Mouse (Mus musculus) midbrain, embryonic 13.5 days (tissue): ENCODE measurements around the gene Loxl3. TPM values are rescaled to one million over a fixed set of nuclear protein-coding genes. Genes with fewer than 3 reads are reported as not detected.

Experiments used
- ATAC-seq: fragments of 200-750 bp; cut with Nextera tagmentation; 2 replicates; pipeline ENCODE4 v1.8.0; 2017; ENCODE audit warnings: mild to moderate bottlenecking, moderate TSS enrichment, moderate library complexity
- H3K27ac ChIP-seq: fragments of 300-500 bp; sonication (generic); 2 replicates; pipeline ENCODE4 v1.5.1; 2015; ENCODE audit warnings: inconsistent platforms, mild to moderate bottlenecking, moderate library complexity
- H3K27me3 ChIP-seq: fragments of 300-500 bp; sonication (generic); 2 replicates; pipeline ENCODE4 v1.6.1; 2015; ENCODE audit warnings: mild to moderate bottlenecking, inconsistent platforms
- H3K36me3 ChIP-seq: fragments of 300-500 bp; sonication (generic); 2 replicates; pipeline ENCODE4 v1.6.1; 2015; ENCODE audit warnings: mild to moderate bottlenecking, inconsistent platforms
- H3K4me1 ChIP-seq: fragments of 300-500 bp; sonication (generic); replicated peaks from 2 replicates; pipeline ENCODE4 v1.6.1; 2015; ENCODE audit warnings: inconsistent platforms
- H3K4me2 ChIP-seq: fragments of 300-500 bp; sonication (generic); replicated peaks from 2 replicates; pipeline ENCODE4 v1.6.1; 2015; ENCODE audit warnings: moderate library complexity, mild to moderate bottlenecking, inconsistent platforms
- H3K4me3 ChIP-seq: fragments of 300-500 bp; sonication (generic); replicated peaks from 2 replicates; pipeline ENCODE4 v1.5.1; 2015; ENCODE audit warnings: mild to moderate bottlenecking, inconsistent platforms
- H3K9ac ChIP-seq: fragments of 300-500 bp; sonication (generic); replicated peaks from 2 replicates; pipeline ENCODE4 v1.6.1; 2015; ENCODE audit warnings: mild to moderate bottlenecking, inconsistent platforms
- H3K9me3 ChIP-seq: fragments of 300-500 bp; sonication (generic); 2 replicates; pipeline ENCODE4 v1.6.1; 2016; ENCODE audit warnings: mild to moderate bottlenecking, inconsistent platforms
- WGBS: fragments of 180-500 bp; shearing (Covaris S2); methylation state at CpG from one replicate; pipeline ENCODE4 v1.1.7; 2015; 5-methylcytosine and 5-hydroxymethylcytosine counted together
- microRNA counts: library from miRNA; unstranded; fragments of <30 nt; microRNA quantifications from one replicate; lab custom pipeline; 2016
- microRNA-seq: library from miRNA; unstranded; fragments of <30 nt; microRNA quantifications from one replicate; pipeline ENCODE4, GENCODE M21; 2016
- polyA plus RNA-seq: library from polyadenylated mRNA; unstranded; fragments of >200 nt; fragmentation: Nextera tagmentation; extraction: Ambion mirVana; gene quantifications from 2 replicates; pipeline ENCODE4 v1.2.1, GENCODE M21; 2015

Loxl3 gene
- polyA plus RNA-seq, 1 experiment from 2014 or later: 6.2 TPM

GRCm38 (mm10) chr6:83101316-83101687 is 67.3 kb downstream of the Loxl3 start, which contains the start of the genes Ccdc142 and Gm42688:
Gene Ccdc142 (plus strand): TSS chr6:83101601.
Gene Gm42688 (plus strand): TSS chr6:83101617.
- peak within 1 kb of the TSS; percentile 81 for H3K9ac ChIP-seq
- peak within 1 kb of the TSS; percentile 87 for H3K27ac ChIP-seq
- peaks cover 20% of the 10 kb centered on the region for H3K4me1 ChIP-seq
- peak within 1 kb of the TSS; percentile 94 for H3K4me2 ChIP-seq
- WGBS: under 1% methylated on average over 25 of the region's 25 CpGs
- peaks cover 16% of the 10 kb centered on the region for H3K27me3 ChIP-seq
- 0 out of 2 replicates have a peak, but pooled peaks cover 9% of the 10 kb centered on the region for H3K36me3 ChIP-seq
- H3K4me3 ChIP-seq: peak within 1 kb of the TSS; percentile 73
- ATAC-seq: peak; percentile 83
- no peaks in the 10 kb centered on the region for H3K9me3 ChIP-seq

- H3K9ac ChIP-seq: peak overlapping the region; percentile 81
- H3K36me3 ChIP-seq: peaks cover 14% of the 10 kb centered on the region; the same call in 1 of the 2 replicates
- H3K4me2 ChIP-seq: peak overlapping the region; percentile 94
- no peaks in the 10 kb centered on the region for H3K9me3 ChIP-seq
- peaks cover 20% of the 10 kb centered on the region for H3K4me1 ChIP-seq
- peak overlapping the region; percentile 87 for H3K27ac ChIP-seq
- H3K4me3 ChIP-seq: peak overlapping the region; percentile 73
- WGBS: under 1% methylated on average over 68 of the region's 74 CpGs
- H3K27me3 ChIP-seq: peaks cover 16% of the 10 kb centered on the region
- ATAC-seq: peak; percentile 80
These were observed 67.9 kb downstream of the Loxl3 start for GRCm38 (mm10) chr6:83101688-83102556.

MicroRNAs within 50 kb of the gene (microRNA counts, 519-probe panel; counts per million panel counts)
- microRNA mmu-miR-3470a+mmu-miR-3470b (lab: Ali Mortazavi, UCI): 110 counts per million, percentile 56 among the panel's probes with 10 or more counts

Small RNAs within 50 kb of the gene (microRNA-seq; reads per million reads assigned to microRNA genes)
- gene Mir3470a (not detected), gene Mir7040 (not detected)

Other genes starting within 250 kb of the Loxl3 start
- 11.0 and 11.6 TPM in 2 replicates for gene Sema4f, start 94.4 kb upstream of the Loxl3 start, polyA plus RNA-seq
- gene M1ap, start 87.3 kb upstream of the Loxl3 start, polyA plus RNA-seq: not detected in 2 replicates
- gene Dok1, start 702 bp upstream of the Loxl3 start, polyA plus RNA-seq: 3.1 and 4.1 TPM in 2 replicates
- gene Aup1, start 20.3 kb downstream of the Loxl3 start, polyA plus RNA-seq: 160 and 165 TPM in 2 replicates
- 62.4 and 65.3 TPM in 2 replicates for gene Htra2, start 21.1 kb downstream of the Loxl3 start, polyA plus RNA-seq
- gene Dqx1, start 23.7 kb downstream of the Loxl3 start, polyA plus RNA-seq: 0.75 and 1.00 TPM in 2 replicates
- gene Tlx2, start 36.1 kb downstream of the Loxl3 start, polyA plus RNA-seq: not detected in 2 replicates
- gene Pcgf1, start 43.7 kb downstream of the Loxl3 start, polyA plus RNA-seq: 52.6 and 53.4 TPM in 2 replicates
- gene Lbx2, start 52.2 kb downstream of the Loxl3 start, polyA plus RNA-seq: not detected in 2 replicates
- 4.3 and 5.7 TPM in 2 replicates for gene Ccdc142, start 67.4 kb downstream of the Loxl3 start, polyA plus RNA-seq
- gene Gm42688, start 67.4 kb downstream of the Loxl3 start, polyA plus RNA-seq: 3.7 and 5.0 TPM in 2 replicates
- 137 and 146 TPM in 2 replicates for gene Mrpl53, start 74.9 kb downstream of the Loxl3 start, polyA plus RNA-seq
- 16.0 and 26.9 TPM in 2 replicates for gene Mogs, start 81.3 kb downstream of the Loxl3 start, polyA plus RNA-seq
- 228 and 253 TPM in 2 replicates for gene Wbp1, start 87.4 kb downstream of the Loxl3 start, polyA plus RNA-seq
- 12.1 and 14.9 TPM in 2 replicates for gene Ino80b, start 91.3 kb downstream of the Loxl3 start, polyA plus RNA-seq
- 16.5 and 18.8 TPM in 2 replicates for gene Rtkn, start 101.3 kb downstream of the Loxl3 start, polyA plus RNA-seq
- gene Wdr54, start 122.2 kb downstream of the Loxl3 start, polyA plus RNA-seq: 16.1 and 19.2 TPM in 2 replicates
- 3.0 and 3.3 TPM in 2 replicates for gene 1700003E16Rik, start 122.2 kb downstream of the Loxl3 start, polyA plus RNA-seq
- 127 and 140 TPM in 2 replicates for gene Dctn1, start 131.7 kb downstream of the Loxl3 start, polyA plus RNA-seq
- 0.22 and 0.48 TPM in 2 replicates for gene Slc4a5, start 185.7 kb downstream of the Loxl3 start, polyA plus RNA-seq